Mouse (Mus musculus) granulocyte monocyte progenitor cell, adult 5-6 weeks (primary cell): ENCODE data around the gene Ppp1r3d. TPM values are rescaled to one million over a fixed set of nuclear protein-coding genes. Genes with fewer than 3 reads are reported as not detected.

ENCODE experiments used
- ATAC-seq: replicated peaks from 2 replicates; pipeline ENCODE4 v1.8.0; 2016; ENCODE audit warnings: mild to moderate bottlenecking, moderate TSS enrichment, inconsistent platforms; ENCODE audit not compliant: poor library complexity, severe bottlenecking
- total RNA-seq, 2 experiments: library from RNA; stranded (forward) in 1 of 2; stranded (reverse) in 1 of 2; fragments of 200-712, 200-1000 nt in 1 of 2; fragments of >200 nt in 1 of 2; fragmentation: Nextera tagmentation in 1 of 2; gene quantifications; 2 replicates each; pipeline ENCODE4 v1.2.3; 2014 to 2017

Gene Ppp1r3d
- total RNA-seq (2014; fragmentation: Nextera tagmentation) (2.4 and 3.2 TPM in 2 replicates), total RNA-seq (2017) (0.73 and 1.0 TPM in 2 replicates)

GRCm38 (mm10) chr2:178414261-178415149, at the start of gene Ppp1r3d, which contains the start of gene Fam217b:
Gene Ppp1r3d, minus strand, starts transcription at chr2:178414472.
Gene Fam217b, plus strand, starts transcription at chr2:178414524.
- ATAC-seq = peak; percentile 57

GRCm38 (mm10) chr2:178460353-178460752, 46.1 kb upstream of the Ppp1r3d start:
- no peak for ATAC-seq

- ATAC-seq = no peak
Observed at GRCm38 (mm10) chr2:178457414-178457813, 43.1 kb upstream of the Ppp1r3d start.

GRCm38 (mm10) chr2:178454664-178455516, 40.6 kb upstream of the Ppp1r3d start:
- no peak for ATAC-seq

GRCm38 (mm10) chr2:178450961-178451360, 36.7 kb upstream of the Ppp1r3d start:
- ATAC-seq = no peak

- no peak for ATAC-seq
Observed at GRCm38 (mm10) chr2:178450236-178450635, 36.0 kb upstream of the Ppp1r3d start.

GRCm38 (mm10) chr2:178449386-178449785, 35.1 kb upstream of the Ppp1r3d start:
- ATAC-seq = no peak

GRCm38 (mm10) chr2:178437311-178437710, 23.0 kb upstream of the Ppp1r3d start:
- ATAC-seq = no peak

- no peak for ATAC-seq
Observed at GRCm38 (mm10) chr2:178433903-178434302, 19.6 kb upstream of the Ppp1r3d start.

GRCm38 (mm10) chr2:178433495-178433894, 19.2 kb upstream of the Ppp1r3d start:
- ATAC-seq = no peak

GRCm38 (mm10) chr2:178430231-178430630, 16.0 kb upstream of the Ppp1r3d start, which contains the start of gene Cdh26:
Gene Cdh26, plus strand, starts transcription at chr2:178430531.
- no peak for ATAC-seq

- ATAC-seq = no peak
Observed at GRCm38 (mm10) chr2:178429426-178429825, 15.2 kb upstream of the Ppp1r3d start.

GRCm38 (mm10) chr2:178428676-178429075, 14.4 kb upstream of the Ppp1r3d start:
- ATAC-seq = no peak

- no peak for ATAC-seq
Observed at GRCm38 (mm10) chr2:178428183-178428582, 13.9 kb upstream of the Ppp1r3d start.

GRCm38 (mm10) chr2:178427181-178427580, 12.9 kb upstream of the Ppp1r3d start:
- no peak for ATAC-seq

- peak; percentile 47; the same call in 1 of the 2 replicates for ATAC-seq
Observed at GRCm38 (mm10) chr2:178426229-178426628, 12.0 kb upstream of the Ppp1r3d start.

GRCm38 (mm10) chr2:178423223-178423622, 9.0 kb upstream of the Ppp1r3d start:
- ATAC-seq = no peak

- ATAC-seq = no peak
Observed at GRCm38 (mm10) chr2:178422186-178422585, 7.9 kb upstream of the Ppp1r3d start.

- ATAC-seq = no peak
Observed at GRCm38 (mm10) chr2:178421603-178422002, 7.3 kb upstream of the Ppp1r3d start.

GRCm38 (mm10) chr2:178420576-178420975, 6.3 kb upstream of the Ppp1r3d start:
- ATAC-seq = no peak

GRCm38 (mm10) chr2:178416970-178417369, 2.7 kb upstream of the Ppp1r3d start:
- ATAC-seq = peak; percentile 49
